In the genomic region with DNA sequence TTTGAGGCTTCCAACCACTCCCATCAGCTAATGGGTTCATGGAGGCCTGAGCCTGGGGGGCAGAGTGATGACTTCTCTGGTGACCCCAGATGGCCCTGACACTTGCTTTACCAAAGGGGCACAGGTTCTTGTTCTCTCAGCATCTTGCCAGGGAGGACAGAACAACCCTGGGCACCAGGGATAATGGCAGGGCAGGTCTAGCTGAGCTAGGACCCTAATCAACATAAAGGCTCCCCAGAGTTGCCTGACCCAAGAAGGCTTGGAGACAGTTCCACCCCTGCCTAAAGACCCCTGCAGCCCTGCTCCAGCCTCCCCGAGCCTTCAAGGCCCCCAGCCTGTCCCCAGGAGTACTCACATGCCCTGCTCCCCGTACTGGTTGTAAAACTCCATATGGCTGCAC, we compare ENCODE assay signal across 9 mouse cellular contexts. TPM values are rescaled to one million over a fixed set of nuclear protein-coding genes. Genes with fewer than 3 reads are reported as not detected.
DNase-seq lines count a peak whose midpoint lies in the region; ATAC-seq and TF ChIP-seq lines count a peak whose summit lies in the region.
"Had no signal": no experiment of that assay in that cellular context is flagged by ENCODE, and none has a peak within 500 bp of the region (broad histone marks: within the 10 kb centered on the region; RNA-seq: fewer than 3 reads in every experiment).

No protein-coding gene starts in this region.

- H3K9ac ChIP-seq in kidney, embryonic 14.5 days (ENCODE audit: low read depth, low read length), result no peak overlapping the region
- H3K9ac ChIP-seq in intestine, postnatal 0 days (ENCODE audit: low read depth, low read length), result 0 out of 2 replicates have a peak overlapping the region, but pooled peaks have one; percentile 17
- H3K9ac ChIP-seq in neural tube, embryonic 12.5 days, result no peak overlapping the region

- 12% methylated on average over 2 of the region's 2 CpGs for WGBS in kidney, embryonic 14.5 days
- WGBS in embryonic facial prominence, embryonic 10.5 days, result 45% methylated on average over 2 of the region's 2 CpGs
- WGBS in intestine, postnatal 0 days, result 50% methylated on average over 2 of the region's 2 CpGs
- WGBS in neural tube, embryonic 12.5 days, result 27% methylated on average over 2 of the region's 2 CpGs

- intact Hi-C loops in left cerebral cortex, postnatal 36 days (cut with DNase I), result loop anchor here (5.0 kb wide), 1 partner anchor 50 kb away; no protein-coding TSS in a partner anchor

- H3K4me1 ChIP-seq in kidney, embryonic 14.5 days (ENCODE audit: control insufficient read depth, insufficient read depth, low read length), result peaks cover 10% of the 10 kb centered on the region; the same call in 1 of the 2 replicates
- peaks cover 42% of the 10 kb centered on the region for H3K4me1 ChIP-seq in embryonic facial prominence, embryonic 10.5 days
- H3K4me1 ChIP-seq in intestine, postnatal 0 days (replicated peaks; ENCODE audit: control insufficient read depth, insufficient read depth, low read length), result no peaks in the 10 kb centered on the region; the same call in 1 of the 2 replicates
- H3K4me1 ChIP-seq in neural tube, embryonic 12.5 days, result peaks cover 28% of the 10 kb centered on the region

- H3K4me2 ChIP-seq in kidney, embryonic 14.5 days (replicated peaks; ENCODE audit: low read depth, low read length), result peak overlapping the region; percentile 100
- H3K4me2 ChIP-seq in intestine, postnatal 0 days (replicated peaks; ENCODE audit: low read depth), result peak overlapping the region; percentile 99
- peak overlapping the region; percentile 91 for H3K4me2 ChIP-seq in neural tube, embryonic 12.5 days (replicated peaks)

- H3K4me3 ChIP-seq in kidney, embryonic 14.5 days (ENCODE audit: low read length), result peak overlapping the region; percentile 64; the same call in 1 of the 2 replicates
- H3K4me3 ChIP-seq in embryonic facial prominence, embryonic 10.5 days, result peak overlapping the region; percentile 75
- peak overlapping the region; percentile 65 for H3K4me3 ChIP-seq in intestine, postnatal 0 days (ENCODE audit: low read depth, low read length)
- no peak overlapping the region for H3K4me3 ChIP-seq in neural tube, embryonic 12.5 days

- no peak for TF ChIP-seq CTCF in intestine, postnatal 0 days (IDR thresholded peaks at IDR 0.05; ENCODE audit: low read depth)

- no peaks in the 10 kb centered on the region for H3K9me3 ChIP-seq in kidney, embryonic 14.5 days (ENCODE audit: control insufficient read depth, low read length)
- H3K9me3 ChIP-seq in embryonic facial prominence, embryonic 10.5 days, result no peaks in the 10 kb centered on the region
- H3K9me3 ChIP-seq in intestine, postnatal 0 days (ENCODE audit: control insufficient read depth), result no peaks in the 10 kb centered on the region
- H3K9me3 ChIP-seq in neural tube, embryonic 12.5 days, result no peaks in the 10 kb centered on the region

- no peak overlapping the region for H3K27ac ChIP-seq in kidney, embryonic 14.5 days (ENCODE audit: low read depth, low read length)
- no peak overlapping the region for H3K27ac ChIP-seq in embryonic facial prominence, embryonic 10.5 days (replicated peaks)
- peak overlapping the region; percentile 60; the same call in 1 of the 2 replicates for H3K27ac ChIP-seq in intestine, postnatal 0 days (ENCODE audit: low read depth, low read length)
- no peak overlapping the region for H3K27ac ChIP-seq in neural tube, embryonic 12.5 days

- H3K27me3 ChIP-seq in kidney, embryonic 14.5 days (ENCODE audit: control insufficient read depth, insufficient read depth, low read length), result peaks cover 42% of the 10 kb centered on the region
- peaks cover 80% of the 10 kb centered on the region for H3K27me3 ChIP-seq in embryonic facial prominence, embryonic 10.5 days (replicated peaks; ENCODE audit: low read depth, poor library complexity, severe bottlenecking)
- H3K27me3 ChIP-seq in intestine, postnatal 0 days (replicated peaks; ENCODE audit: control insufficient read depth, insufficient read depth, low read length), result peaks cover 17% of the 10 kb centered on the region
- peaks cover 56% of the 10 kb centered on the region for H3K27me3 ChIP-seq in neural tube, embryonic 12.5 days (replicated peaks)

- ATAC-seq in kidney, embryonic 14.5 days (ENCODE audit: low FRiP score, low TSS enrichment), result no peak
- no peak for ATAC-seq in intestine, postnatal 0 days
- no peak for ATAC-seq in neural tube, embryonic 12.5 days (ENCODE audit: low FRiP score, low read depth)
- ATAC-seq: Patski had no signal

- no peaks in the 10 kb centered on the region for H3K36me3 ChIP-seq in kidney, embryonic 14.5 days (ENCODE audit: control insufficient read depth, insufficient read depth, low read length)
- no peaks in the 10 kb centered on the region for H3K36me3 ChIP-seq in embryonic facial prominence, embryonic 10.5 days (replicated peaks)
- H3K36me3 ChIP-seq in intestine, postnatal 0 days (ENCODE audit: control insufficient read depth, insufficient read depth), result no peaks in the 10 kb centered on the region
- H3K36me3 ChIP-seq in neural tube, embryonic 12.5 days, result no peaks in the 10 kb centered on the region

- DNase-seq in kidney, postnatal 4 days, result no peak
- no peak for DNase-seq in embryonic facial prominence, embryonic 10.5 days (ENCODE audit: low spot score)
- DNase-seq in urinary bladder, postnatal 14 days (ENCODE audit: low spot score), result no peak
- no peak for DNase-seq in cerebellum, adult 18-20 months
- DNase-seq in left cerebral cortex, postnatal 36 days (ENCODE audit: low spot score in 2 of 2), result no peak

RNA-seq across cellular contexts. Expression of a gene that starts 2.4 kb away (rescaled TPM):
- polyA plus RNA-seq in kidney, embryonic 14.5 days (2014; fragmentation: Nextera tagmentation; extraction: Ambion mirVana), result 1.2 and 1.7 TPM in 2 replicates
- polyA plus RNA-seq in embryonic facial prominence, embryonic 10.5 days (2016; fragmentation: Nextera tagmentation; extraction: Ambion mirVana), result 1.8 and 2.2 TPM in 2 replicates
- polyA plus RNA-seq in intestine, postnatal 0 days (2015; fragmentation: Nextera tagmentation; extraction: Ambion mirVana), result 6.1 and 6.2 TPM in 2 replicates
- polyA plus RNA-seq in neural tube, embryonic 12.5 days (2016; fragmentation: Nextera tagmentation; extraction: Ambion mirVana), result 2.2 and 2.9 TPM in 2 replicates
- 1 to 10 TPM; 3.7 to 8.8 TPM for total RNA-seq in left cerebral cortex, postnatal 36 days (2021)

RNA-seq across cellular contexts. Expression of a gene that starts 13.1 kb away (rescaled TPM):
- 4.0 and 5.5 TPM in 2 replicates for polyA plus RNA-seq in kidney, embryonic 14.5 days (2014; fragmentation: Nextera tagmentation; extraction: Ambion mirVana)
- polyA plus RNA-seq in embryonic facial prominence, embryonic 10.5 days (2016; fragmentation: Nextera tagmentation; extraction: Ambion mirVana), result 4.7 and 5.7 TPM in 2 replicates
- 3.1 and 3.8 TPM in 2 replicates for polyA plus RNA-seq in intestine, postnatal 0 days (2015; fragmentation: Nextera tagmentation; extraction: Ambion mirVana)
- polyA plus RNA-seq in neural tube, embryonic 12.5 days (2016; fragmentation: Nextera tagmentation; extraction: Ambion mirVana), result 13.7 and 14.9 TPM in 2 replicates
- 10 to 100 TPM; 27.3 to 33.7 TPM for total RNA-seq in left cerebral cortex, postnatal 36 days (2021)
